Mouse (Mus musculus) MEL (cell line): ENCODE results near the gene Ifnz.
"Not testable (repeated sequence)": the region's sequence is repeated elsewhere in the genome, so short reads cannot be mapped to it uniquely, and the experiment has no call there.

Experiments
- CTCF ChIP-seq, 3 experiments: IDR thresholded peaks in 2 of 3; conservative IDR thresholded peaks in 1 of 3; 2 replicates each; pipeline ENCODE4 v1.5.1; 2011 to 2012; ENCODE audit warnings: low read length in 3 of 3, low read depth in 2 of 3, mild to moderate bottlenecking in 2 of 3, improper control_type of control experiment in 1 of 3, inconsistent platforms in 1 of 3, mixed read lengths in 1 of 3, moderate library complexity in 1 of 3; ENCODE audit not compliant: control insufficient read depth in 1 of 3, insufficient read depth in 1 of 3, poor library complexity in 1 of 3, severe bottlenecking in 1 of 3
- EP300 ChIP-seq, 2 experiments: IDR thresholded peaks; 2 replicates each; pipeline ENCODE4 v1.6.1; 2011; ENCODE audit warnings: improper control_type of control experiment in 2 of 2, low read length in 2 of 2, low read depth in 1 of 2, mild to moderate bottlenecking in 1 of 2
- GABPA ChIP-seq: IDR thresholded peaks from 2 replicates; pipeline ENCODE4 v1.6.1; 2012; ENCODE audit warnings: low read depth, mild to moderate bottlenecking, inconsistent platforms, low read length, improper control_type of control experiment, moderate library complexity
- GATA1 ChIP-seq: IDR thresholded peaks from 2 replicates; pipeline ENCODE4 v1.6.1; 2011; ENCODE audit warnings: low read depth, low read length, improper control_type of control experiment
- MAFK ChIP-seq: IDR thresholded peaks from 2 replicates; pipeline ENCODE4 v1.6.1; 2011; ENCODE audit warnings: low read depth, mild to moderate bottlenecking, low read length, improper control_type of control experiment, borderline replicate concordance
- NRF1 ChIP-seq: IDR thresholded peaks from 2 replicates; pipeline ENCODE4 v1.6.1; 2014; ENCODE audit warnings: low read depth, mild to moderate bottlenecking, inconsistent platforms, low read length, improper control_type of control experiment, moderate library complexity; ENCODE audit not compliant: poor library complexity, insufficient read depth, severe bottlenecking
- POLR2A ChIP-seq, 2 experiments: IDR thresholded peaks; 2 replicates each; pipeline ENCODE4 v1.6.1; 2011 to 2012; ENCODE audit warnings: low read length in 2 of 2, mild to moderate bottlenecking in 2 of 2, control low read depth in 1 of 2, improper control_type of control experiment in 1 of 2, low read depth in 1 of 2, moderate library complexity in 1 of 2; ENCODE audit not compliant: control insufficient read depth in 1 of 2, insufficient read depth in 1 of 2, poor library complexity in 1 of 2
- POLR2AphosphoS2 ChIP-seq: IDR thresholded peaks from 2 replicates; pipeline ENCODE4 v1.6.1; 2011; ENCODE audit warnings: low read length, improper control_type of control experiment
- RAD21 ChIP-seq: IDR thresholded peaks from 2 replicates; pipeline ENCODE4 v1.6.1; 2011; ENCODE audit warnings: mild to moderate bottlenecking, low read depth, low read length, improper control_type of control experiment
- RCOR1 ChIP-seq: IDR thresholded peaks from 2 replicates; pipeline ENCODE4 v1.6.1; 2012; ENCODE audit warnings: low read depth, mild to moderate bottlenecking, inconsistent platforms, low read length, improper control_type of control experiment
- TBP ChIP-seq: IDR thresholded peaks from 2 replicates; pipeline ENCODE4 v1.8.0; 2011; ENCODE audit warnings: low read depth, low read length, improper control_type of control experiment
- TCF12 ChIP-seq: IDR thresholded peaks from 2 replicates; pipeline ENCODE4 v1.6.1; 2014; ENCODE audit warnings: low read depth, mild to moderate bottlenecking, inconsistent platforms, low read length, improper control_type of control experiment, moderate library complexity
- UBTF ChIP-seq: IDR thresholded peaks from 2 replicates; pipeline ENCODE4 v1.6.1; 2012; ENCODE audit warnings: low read depth, mild to moderate bottlenecking, inconsistent platforms, low read length, improper control_type of control experiment, moderate library complexity, borderline replicate concordance; ENCODE audit not compliant: insufficient read depth
- ZNF384 ChIP-seq: IDR thresholded peaks from 2 replicates; pipeline ENCODE4 v1.6.1; 2012; ENCODE audit warnings: low read depth, mild to moderate bottlenecking, inconsistent platforms, low read length, improper control_type of control experiment

GRCm38 (mm10) chr4:88791250-88791649, 9.3 kb downstream of the Ifnz start, which contains the start of gene Gm13278:
- TF ChIP-seq GABPA; CTCF (IDR thresholded peaks at IDR 0.05 in 2 of 3, conservative IDR thresholded peaks at IDR 0.05 in 1 of 3; ENCODE audit: control insufficient read depth in 1 of 3, insufficient read depth in 1 of 3, low read depth in 2 of 3, low read length in 3 of 3, poor library complexity in 1 of 3, severe bottlenecking in 1 of 3); EP300 (IDR thresholded peaks at IDR 0.05; ENCODE audit: low read depth in 1 of 2, low read length in 2 of 2); MAFK; GATA1; RAD21; POLR2A (IDR thresholded peaks at IDR 0.05; ENCODE audit: control insufficient read depth in 1 of 2, insufficient read depth in 1 of 2, low read depth in 1 of 2, low read length in 2 of 2, poor library complexity in 1 of 2); RCOR1; POLR2AphosphoS2; NRF1; TCF12; UBTF; TBP; ZNF384: not testable (repeated sequence)
